Mouse (Mus musculus) kidney, adult 2 months (tissue): ENCODE data around the gene Cyp3a41b.
"Not testable (repeated sequence)": the region's sequence is repeated elsewhere in the genome, so short reads cannot be mapped to it uniquely, and the experiment has no call there.

Source experiments
- CTCF ChIP-seq: fragments of 200-500 bp; conservative IDR thresholded peaks from 2 replicates; pipeline ENCODE4 v1.5.1; 2011; ENCODE audit warnings: low read depth, mild to moderate bottlenecking, control low read depth, low read length, moderate library complexity, mixed read lengths; ENCODE audit not compliant: insufficient read depth, insufficient read length
- POLR2A ChIP-seq: fragments of 200-500 bp; IDR thresholded peaks from one replicate; pipeline ENCODE4 v1.6.1; 2011; ENCODE audit warnings: low read depth, low read length, control low read depth

GRCm38 (mm10) chr5:145575660-145576059 is 8.9 kb downstream of the Cyp3a41b start:
- TF ChIP-seq CTCF, POLR2A: not testable (repeated sequence)
